Mouse (Mus musculus) embryo, embryonic 11.5 days (tissue): Measurements from ENCODE around the gene Kif16b.

Experiments
- DNase-seq: peaks from one replicate; pipeline ENCODE4 v3.0.0-alpha.2; 2012; ENCODE audit warnings: low read depth, low spot score

Gene Kif16b

DNA sequence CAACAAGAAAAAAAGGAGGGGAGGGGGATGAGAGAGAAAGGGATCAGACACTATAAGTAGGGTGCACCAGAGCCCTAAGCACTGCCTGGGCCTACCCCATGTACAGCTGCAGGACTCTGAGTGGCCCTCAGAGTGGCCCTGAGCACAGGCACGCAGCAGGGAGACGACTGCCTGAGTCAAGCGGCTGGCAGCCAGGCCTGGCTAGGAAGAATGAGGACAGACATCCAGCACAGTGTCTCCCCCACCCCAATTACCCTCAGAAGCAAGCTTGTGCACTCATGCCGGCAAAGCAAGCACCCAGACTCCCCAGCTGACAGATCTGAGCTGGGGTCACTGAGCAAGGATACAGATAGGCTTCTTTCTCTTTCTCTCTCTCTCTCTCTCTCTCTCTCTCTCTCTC lies 25.4 kb downstream of the Kif16b start:
- DNase-seq, result no peak

DNA sequence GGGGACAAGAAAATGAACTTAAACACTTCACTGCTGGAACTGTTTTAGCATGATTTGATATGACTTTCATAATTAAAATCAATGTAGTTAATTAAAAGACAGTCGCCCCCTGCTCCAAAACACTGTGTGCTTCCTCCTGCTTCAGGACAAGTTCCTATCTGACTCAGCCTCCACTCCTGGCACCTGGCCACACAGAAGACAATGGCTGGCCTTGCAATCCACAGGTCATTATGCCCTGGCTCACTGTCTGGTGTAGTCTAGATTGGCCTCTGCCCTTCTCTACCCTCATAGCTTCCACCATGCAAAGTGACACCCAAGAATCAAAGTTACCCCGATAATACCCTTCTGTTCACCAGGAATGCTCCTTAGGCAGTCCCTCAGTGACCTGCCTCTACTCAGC lies 26.8 kb downstream of the Kif16b start:
- no peak for DNase-seq

DNA sequence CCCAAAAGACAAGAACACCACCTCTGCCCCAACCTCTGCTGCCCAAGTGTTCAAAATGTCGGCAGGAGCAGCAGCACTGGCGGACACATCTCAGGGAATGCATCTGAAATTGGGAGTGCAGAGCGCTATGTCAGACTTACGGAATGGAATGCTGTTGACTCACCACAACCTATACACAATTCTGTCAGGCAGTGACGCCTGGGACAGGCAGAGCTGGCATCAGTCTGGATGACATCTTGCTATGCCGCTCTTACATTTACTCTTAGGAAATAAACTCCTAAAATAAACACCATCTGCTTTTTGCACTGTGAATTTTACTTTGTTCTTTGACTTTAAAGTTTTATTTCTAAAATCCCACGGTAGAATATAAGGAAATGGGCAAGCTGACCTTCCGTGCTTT lies 31.3 kb downstream of the Kif16b start:
- no peak for DNase-seq

DNA sequence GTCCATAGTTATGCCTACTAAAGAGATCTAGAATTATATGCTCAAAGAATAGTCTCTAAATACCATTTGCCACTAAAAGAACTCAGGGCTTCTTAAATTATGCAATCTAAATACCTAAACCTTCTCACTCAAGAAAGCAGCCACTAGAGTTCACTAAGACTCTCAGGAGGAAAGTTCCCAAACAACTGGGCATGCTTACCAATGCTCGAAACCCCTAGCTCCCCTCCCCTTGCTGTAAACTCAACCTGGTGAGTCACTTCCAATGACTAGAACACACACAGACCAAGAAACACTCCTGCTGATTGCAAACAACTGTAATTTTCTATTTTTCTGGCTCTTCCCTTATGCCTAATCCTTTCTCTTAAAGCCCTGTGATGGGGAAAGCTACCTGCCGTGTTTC lies 33.9 kb downstream of the Kif16b start:
- no peak for DNase-seq

DNA sequence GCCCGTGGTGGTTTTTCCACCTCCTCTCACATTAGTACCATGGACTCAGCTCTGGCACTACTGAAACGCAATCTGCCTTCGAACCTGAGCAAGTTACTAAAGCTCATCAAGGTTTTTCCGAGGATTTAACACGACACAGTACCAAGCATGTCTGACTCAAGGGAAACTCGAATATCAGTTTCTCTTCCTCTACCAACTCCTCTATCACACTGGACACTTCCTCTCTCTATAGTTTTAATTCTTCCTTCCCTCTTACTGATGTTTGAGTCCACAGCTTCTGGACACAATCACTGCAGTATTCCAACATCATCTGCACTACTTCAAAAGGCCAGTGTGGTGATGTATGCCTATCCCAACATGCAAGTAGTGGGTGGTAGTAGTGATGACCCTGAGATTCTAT lies 40.3 kb downstream of the Kif16b start:
- no peak for DNase-seq

DNA sequence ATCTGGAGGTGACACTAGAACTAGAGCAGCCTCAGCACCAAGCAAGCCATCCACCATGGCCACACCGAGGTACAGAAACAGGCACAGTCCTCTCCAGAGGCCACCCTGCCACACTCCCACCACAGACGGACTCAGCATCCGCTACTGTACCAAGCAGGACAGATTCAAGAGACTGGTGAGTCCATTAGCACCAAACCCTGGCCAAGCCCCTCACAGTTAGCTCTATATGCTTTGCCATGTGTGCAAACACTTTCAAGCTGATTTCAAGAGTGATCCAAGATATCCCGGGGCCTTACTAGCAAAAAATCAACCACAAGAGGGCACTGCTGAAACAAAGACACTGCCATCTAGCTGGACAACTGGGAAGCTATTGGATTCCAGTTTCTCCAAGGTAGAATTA lies 41.9 kb downstream of the Kif16b start:
- peak; percentile 46 for DNase-seq

DNA sequence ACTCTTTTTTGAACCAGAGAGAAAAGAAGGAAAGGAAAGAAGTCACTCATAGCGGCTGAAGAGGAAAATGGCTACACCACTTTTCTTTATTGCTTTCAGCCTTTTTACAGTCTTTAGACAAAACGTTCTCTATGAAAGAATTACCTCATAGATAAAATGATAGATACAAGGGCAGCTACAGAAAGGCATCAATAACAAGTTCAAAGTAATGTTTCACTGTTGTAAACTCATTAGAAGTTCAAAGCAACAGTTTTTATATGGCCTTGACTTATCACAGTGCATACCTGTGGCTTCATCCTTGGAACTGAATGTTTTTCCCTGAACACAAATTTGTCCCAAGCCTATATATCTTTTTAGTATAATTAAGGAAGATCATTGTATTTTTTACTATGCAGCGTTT lies 62.6 kb downstream of the Kif16b start:
- DNase-seq, result no peak

DNA sequence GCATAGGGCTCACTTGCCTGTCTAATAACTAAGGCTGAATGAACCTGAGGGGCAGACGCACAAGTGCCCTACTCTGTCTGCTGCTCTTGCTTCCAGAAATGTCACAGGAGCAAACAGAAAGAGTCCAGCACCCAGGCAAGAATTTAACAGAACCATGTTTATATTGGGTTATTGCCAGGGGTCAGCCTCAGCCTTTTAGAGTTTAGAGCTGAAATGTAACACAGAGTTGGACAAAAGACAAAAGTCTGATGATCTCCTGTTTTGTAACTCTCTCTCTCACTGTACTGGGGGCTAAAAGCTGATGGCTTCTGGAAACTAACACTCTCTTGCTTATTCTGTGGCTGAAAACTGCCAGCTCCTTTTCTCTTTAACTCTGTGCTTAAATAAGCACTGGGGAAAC lies 63.2 kb downstream of the Kif16b start:
- DNase-seq, result no peak

DNA sequence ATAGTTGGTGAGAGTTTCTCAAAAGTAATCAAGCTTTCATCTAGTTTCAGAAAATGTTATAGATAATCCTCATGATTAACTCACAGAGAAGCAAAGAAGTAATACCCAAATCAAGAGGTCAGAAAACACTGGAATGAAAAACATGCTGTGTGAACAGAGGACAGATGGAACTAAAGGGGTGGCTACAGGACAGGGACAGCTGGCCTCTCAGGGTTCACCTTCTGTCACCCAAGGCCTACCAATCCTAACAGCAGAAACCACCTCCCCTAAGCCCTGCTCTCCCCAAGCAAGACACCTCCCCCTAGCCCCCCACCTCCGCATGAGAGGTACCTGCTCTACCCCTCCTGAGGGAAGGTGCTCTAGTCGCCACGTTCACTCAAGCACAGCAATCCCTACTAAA lies 66.6 kb downstream of the Kif16b start:
- DNase-seq, result no peak

DNA sequence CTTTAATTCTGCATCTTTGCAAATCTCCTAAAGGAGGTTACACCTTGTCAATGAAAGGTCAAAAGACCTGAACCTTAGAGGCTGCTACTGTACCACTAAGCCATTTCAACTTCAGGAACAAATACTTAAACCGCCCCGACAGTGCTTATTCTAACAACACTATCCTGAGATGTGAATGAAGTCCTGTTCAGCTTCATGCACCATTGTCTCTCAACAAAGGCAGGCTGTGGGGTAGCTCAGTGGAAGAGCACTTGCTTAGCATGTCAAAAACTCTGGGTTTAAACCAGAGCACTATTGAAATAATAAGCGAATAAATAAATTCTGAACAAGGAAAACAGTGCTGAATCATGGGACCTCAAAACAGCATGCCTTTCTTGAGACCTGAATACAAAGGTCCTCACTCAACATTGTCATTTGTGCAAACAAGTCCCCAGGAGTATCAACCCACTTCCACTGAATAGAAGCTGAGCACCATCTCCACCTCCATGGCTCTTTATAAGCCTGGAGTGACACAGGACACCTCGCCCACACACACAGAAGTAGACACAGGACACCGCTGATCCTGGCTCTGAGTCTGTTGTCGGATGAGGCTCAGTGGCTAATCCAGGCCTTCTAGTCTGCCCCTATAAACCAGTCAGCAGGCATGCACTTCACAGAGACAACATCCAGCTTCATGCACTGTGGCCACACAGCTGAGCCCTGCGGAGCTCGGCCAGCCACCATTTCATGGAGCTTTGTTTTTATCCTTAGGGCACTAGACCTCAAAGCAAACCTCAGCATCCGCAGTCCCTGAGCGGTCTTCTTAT lies 68.5 kb downstream of the Kif16b start:
- no peak for DNase-seq

DNA sequence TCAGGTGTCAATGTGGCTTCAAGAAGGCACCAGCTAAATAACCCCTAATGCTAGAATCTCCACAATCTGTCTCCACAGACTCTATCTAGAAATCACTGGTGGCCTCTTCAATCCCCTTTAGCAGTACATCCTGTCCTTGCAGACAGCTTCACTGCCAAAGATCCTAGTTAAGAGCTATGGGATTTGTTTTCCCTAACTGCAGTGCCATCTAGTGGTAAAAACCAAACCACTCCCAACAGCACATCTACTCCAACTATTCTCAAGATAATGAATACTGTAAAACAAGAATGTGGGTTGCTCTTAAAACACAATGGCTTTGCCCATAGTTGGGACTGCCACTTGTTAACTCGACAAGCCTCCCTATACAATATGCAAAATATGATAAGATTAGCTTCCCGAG lies 88.3 kb downstream of the Kif16b start:
- DNase-seq, result peak; percentile 56

DNA sequence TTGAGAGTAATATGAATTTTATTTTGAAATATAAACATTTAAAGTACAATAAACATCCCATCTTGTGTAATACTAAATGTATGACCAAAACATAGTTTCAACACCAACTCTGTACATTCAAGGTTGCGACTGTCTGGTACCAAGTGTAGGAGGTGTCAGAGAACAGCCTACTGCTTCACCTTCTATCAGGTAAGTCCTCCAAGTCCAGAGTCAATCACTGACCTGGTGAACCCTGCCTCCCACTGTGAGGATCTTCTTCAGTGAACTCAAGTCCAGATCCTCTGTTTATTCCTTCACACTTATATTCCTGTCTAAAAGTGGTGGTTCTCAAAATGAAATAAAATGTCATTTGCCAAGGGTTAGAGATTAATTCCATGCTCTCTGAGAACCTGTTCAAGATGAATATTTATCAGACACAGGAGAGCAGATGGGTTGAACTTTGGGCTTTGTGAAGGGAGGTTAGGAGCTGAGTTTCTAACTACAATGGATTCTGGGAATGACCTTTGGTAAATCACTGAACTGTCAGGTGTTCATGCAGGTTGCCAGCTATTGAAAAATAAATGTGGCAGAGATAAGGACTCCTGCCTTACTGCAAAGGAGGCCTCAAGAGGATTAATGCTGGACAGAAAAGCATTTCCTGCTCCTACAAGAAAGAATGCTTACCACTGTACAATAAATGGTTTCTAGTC lies 97.4 kb downstream of the Kif16b start:
- DNase-seq, result no peak

DNA sequence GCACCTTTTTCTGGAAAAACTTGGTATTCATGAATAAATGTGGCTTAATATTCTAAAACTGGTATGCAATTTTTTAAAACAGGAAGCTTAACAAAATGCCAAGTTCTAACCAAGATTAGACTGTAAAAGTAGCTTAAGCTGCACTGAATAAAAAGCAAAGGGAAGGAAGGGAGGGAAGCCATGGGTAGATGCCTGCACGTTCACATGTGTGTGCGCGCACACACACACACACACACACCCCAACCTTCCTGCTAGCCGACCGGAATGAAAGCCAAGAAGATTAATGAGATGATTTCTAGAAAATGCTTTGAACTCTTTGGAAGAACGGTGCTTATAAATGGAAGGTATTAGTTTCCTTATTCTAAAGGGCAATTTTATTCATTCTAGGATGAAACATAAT lies 104.0 kb downstream of the Kif16b start:
- DNase-seq, result no peak

DNA sequence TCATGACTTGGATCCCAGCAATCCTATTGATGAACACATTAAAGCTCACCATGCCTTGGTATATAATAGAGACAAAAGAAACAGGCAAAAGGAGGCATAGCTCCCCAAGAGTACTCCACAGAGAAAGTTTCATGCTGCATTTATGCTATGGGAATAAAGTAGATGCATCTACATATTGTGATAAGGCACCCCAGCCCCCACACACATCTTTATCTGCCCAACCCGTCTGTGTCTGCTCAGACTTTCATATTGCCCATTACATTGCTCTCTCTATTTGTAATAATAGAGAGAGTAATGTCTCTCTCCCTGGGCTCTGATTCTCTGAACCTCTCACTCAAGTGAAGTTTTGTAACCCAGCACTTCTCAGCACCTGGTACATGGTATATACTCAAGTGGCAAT lies 126.0 kb downstream of the Kif16b start:
- no peak for DNase-seq

DNA sequence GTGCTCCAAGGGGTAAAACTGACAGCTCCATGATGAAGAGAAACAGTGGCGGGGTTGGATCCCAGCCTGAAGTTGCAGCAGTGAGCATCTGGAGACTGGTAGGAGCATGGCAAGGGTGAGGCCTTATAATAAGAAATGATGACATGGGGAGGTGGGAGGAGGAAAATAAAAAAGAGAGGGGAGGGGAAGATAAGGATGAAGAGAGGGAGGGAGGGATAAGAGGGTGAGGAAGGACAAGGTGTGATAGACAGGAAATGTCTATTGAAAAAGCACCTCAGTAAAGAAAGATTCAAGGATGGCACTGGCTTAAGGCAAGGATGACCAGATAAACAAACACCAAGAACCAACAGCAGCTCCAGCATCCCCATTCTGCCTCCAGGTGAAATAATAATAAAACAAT lies 126.6 kb downstream of the Kif16b start:
- no peak for DNase-seq

DNA sequence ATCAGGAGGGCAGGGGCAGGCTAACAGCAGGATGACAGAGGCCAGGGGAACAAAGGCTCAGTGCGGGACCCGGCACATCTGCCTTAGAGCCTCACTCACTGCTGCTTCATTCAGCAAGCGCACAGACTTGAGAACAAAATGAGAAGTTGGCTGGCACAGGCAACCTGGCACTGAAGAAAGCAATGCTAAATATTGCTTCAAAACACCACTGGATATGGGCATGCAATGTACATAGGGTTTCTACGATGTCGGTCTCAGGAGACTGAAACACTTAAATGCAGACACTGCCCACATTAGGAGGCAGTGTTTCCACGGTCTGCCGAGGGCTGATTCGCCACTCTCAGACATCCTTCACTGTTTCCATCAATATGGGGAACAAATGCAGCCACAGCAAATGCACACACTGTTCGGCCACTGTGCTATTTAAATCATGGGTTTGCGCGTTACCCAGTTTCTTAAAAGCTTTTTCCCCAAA lies 131.6 kb downstream of the Kif16b start:
- DNase-seq, result no peak

DNA sequence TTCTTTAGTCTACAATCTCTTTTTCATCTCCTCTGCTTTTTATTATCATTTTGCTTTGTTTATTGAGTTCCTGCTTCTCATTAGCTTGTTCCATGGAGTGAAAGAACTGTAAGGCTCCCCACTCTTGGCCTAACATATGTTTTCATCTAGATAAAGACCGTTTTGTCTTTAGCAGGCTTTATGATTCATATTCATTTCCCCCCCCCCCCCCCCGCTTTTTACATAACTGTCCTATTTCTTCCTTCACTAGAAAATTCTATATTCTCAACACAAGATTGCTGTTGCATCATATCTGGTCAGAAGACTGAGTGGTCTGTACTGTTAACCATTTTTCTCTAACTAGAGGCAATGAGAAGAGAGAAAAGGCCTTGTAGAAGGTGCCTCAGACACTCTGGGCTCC lies 137.1 kb downstream of the Kif16b start:
- DNase-seq, result no peak

DNA sequence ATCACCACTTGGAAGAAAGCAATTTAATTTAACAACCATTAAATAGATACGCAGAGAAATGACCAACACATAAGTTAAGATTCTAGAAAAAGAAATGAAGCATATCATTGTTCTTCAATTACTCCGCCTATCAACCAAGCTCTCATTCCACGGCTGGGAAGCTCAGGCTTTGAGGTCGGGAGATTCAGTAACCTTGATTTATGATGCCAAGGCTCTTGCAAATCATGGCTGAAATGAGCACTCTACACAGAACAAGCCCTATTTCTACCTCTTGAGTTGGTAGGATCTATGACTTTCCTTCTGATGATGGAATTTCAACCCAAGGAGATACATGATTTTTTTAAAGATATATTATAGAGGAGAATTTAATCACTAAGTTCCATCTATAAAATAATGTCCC lies 140.5 kb downstream of the Kif16b start:
- no peak for DNase-seq

DNA sequence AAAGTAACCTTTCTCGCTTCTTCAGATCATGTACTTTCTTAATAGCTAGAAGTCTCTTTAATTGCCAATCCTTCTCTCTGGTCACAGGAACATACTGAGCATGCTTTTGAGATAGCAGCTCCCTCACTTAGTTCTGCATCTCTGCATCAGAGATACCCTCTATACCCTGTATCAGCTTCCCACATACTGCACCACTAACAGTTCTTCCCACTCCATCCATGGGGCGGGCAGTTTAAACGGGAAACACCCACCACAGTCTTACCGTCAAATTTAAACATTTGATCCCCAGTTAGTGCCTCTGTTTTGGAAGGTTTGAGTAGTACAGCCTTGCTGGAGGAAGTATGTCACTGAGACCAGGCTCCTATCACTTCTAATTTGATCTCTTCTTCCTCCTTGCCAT lies 142.1 kb downstream of the Kif16b start:
- DNase-seq, result no peak

DNA sequence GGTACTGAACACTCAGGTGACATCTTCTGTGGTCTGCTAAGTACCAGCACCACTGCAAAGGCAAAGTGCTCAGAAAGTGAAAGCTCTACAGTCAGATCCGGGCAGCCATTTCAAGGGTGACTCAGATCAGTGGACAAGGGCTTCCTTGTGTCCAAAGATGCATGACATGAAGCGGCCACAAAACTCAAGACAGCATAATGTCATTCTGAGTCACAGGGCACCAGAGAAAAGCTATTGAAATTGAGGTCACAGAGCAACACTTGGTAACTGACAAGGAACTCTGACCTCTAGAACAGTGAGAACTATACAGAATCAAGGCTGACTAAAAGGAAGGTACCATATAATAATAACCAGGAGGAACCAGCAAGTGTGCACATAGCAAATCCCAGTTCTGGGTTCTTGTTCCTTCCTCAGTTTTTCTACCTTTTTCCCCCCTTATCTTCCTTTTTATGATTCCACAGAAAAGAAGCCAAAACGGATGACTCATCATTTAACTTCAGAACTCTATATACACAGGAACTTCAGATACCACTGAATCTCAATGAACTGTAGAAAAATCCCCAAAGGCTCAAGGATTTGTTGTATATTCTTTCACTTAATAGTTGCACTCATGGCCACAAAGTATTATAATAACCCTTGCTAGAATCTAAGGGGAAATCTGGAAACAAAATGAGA lies 143.1 kb downstream of the Kif16b start:
- DNase-seq, result no peak

DNA sequence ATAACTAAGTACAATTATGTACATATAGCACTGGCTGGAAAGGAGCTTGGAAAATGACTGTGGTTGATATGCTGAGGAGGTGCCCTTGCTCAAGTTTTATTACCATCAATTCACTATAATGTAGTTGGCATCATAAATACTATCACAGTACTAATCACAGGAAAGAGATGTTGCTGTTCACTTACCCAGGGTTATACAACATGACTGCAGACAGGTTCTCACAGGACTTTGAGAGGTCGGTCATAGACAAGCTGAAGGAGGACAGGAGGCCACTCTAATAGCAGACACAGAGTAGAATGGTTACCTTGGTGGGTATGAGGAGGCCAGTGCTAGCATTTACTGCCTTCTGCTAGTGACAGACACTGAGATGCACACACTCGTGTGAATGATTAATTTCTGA lies 162.0 kb downstream of the Kif16b start:
- DNase-seq, result no peak

DNA sequence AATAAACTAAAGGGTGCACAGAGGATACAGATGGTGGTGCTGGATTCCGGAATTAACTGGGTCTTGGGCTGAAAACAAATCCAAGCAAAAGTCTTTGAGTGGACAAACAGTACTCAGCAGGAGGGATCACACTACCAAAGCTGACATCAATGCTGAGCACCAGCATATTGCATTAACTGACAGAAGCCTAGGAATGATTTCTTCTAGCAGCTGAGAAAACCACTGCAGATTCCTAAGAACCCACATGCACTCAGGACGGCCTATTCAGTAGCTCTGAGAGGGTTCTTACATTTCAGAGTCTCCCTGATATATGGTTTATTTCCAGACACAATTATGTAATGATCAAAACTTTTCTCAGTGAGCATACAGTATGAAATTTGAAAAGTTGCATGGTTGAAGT lies 162.8 kb downstream of the Kif16b start:
- DNase-seq, result no peak

DNA sequence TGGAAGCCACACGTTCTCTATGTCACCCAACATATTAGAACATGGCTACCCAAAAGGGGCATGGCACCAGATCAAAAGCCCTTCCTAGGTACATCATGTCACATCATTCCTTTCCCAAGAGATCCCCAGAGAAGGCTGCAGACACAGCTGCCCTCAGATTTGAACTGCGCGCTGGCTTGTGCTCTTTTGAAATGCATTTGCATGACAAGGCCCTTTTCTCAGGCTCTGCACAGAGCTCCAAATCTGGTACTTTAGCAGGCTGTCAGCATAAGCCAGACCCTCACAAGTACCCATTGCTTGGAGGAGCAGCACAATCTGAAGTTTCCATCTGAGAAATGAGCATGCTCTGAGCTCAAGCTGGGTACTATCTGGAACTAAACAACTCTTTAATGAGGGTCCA lies 165.6 kb downstream of the Kif16b start:
- DNase-seq, result no peak
